Mouse (Mus musculus): ENCODE measurements at regions not wholly inside any gene's neighbourhood (a gene's known extent, or its start where the extent isn't known, plus 50 kb on each side); places are given as distances from the start of the nearest gene placed in this dataset.

DNA sequence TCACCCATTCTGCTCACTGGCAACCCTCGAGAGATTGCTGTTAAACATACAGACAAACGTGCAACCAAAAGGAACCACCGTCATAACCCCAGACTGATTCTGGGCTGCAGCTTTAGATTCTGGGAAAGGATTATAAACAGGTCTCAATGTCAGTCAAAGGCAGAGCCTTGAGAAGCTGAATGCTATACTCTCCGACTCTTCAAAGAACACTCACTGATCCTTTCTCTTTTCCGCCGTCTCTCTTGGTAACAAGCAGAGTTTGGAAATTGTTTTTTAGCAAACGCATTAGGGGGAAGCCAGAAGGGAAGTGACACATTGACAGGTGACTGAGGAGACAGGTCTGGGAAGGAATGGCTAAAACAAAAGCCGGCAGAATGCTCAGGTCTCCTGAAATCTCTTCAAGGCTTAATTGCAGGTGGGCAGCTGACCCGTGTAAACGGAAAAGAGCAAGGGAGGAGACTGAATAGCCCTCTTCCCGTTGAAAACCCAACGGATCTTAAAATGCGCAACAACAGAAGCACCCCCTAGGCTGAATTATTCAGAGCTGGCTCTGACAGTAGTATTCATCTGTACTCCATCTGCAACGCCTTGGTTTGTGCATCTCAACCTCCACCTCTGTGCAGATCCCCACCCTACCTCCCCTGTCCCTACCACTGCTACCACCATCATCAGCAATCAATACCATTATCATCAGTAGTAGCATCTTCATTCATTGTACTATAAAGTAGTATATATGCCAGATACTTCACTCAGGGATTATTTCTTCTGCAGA is 219.6 kb downstream of the Tmem38b start:
- no peak overlapping the region for H3K4me3 ChIP-seq (ENCODE audit: insufficient read depth, poor library complexity, severe bottlenecking)
- no peak overlapping the region for H3ac ChIP-seq (ENCODE audit: control insufficient read depth, insufficient read length, low read depth)
- no peaks in the 10 kb centered on the region for H3K27me3 ChIP-seq (ENCODE audit: control insufficient read depth, insufficient read depth, insufficient read length)
- no peaks in the 10 kb centered on the region for H3K36me3 ChIP-seq (ENCODE audit: control insufficient read depth, insufficient read depth)
- no peaks in the 10 kb centered on the region for H3K79me3 ChIP-seq (ENCODE audit: low read depth)
- TF ChIP-seq MAX (IDR thresholded peaks at IDR 0.05) (no peak), CEBPB (IDR thresholded peaks at IDR 0.05; ENCODE audit: low read depth) (no peak), USF1 (IDR thresholded peaks at IDR 0.05; ENCODE audit: low read depth) (no peak), MYOG (IDR thresholded peaks at IDR 0.05; ENCODE audit: control insufficient read depth, extremely low read depth, insufficient read length) (no peak), CTCF (IDR thresholded peaks at IDR 0.05; ENCODE audit: control insufficient read depth, insufficient read depth, insufficient read length) (no peak), FOSL1 (IDR thresholded peaks at IDR 0.05; ENCODE audit: insufficient read depth, low read length, poor library complexity, severe bottlenecking) (no peak), MYOD1 (IDR thresholded peaks at IDR 0.05; ENCODE audit: control insufficient read depth, insufficient read length, low read depth) (no peak)
- H3K79me2 ChIP-seq (ENCODE audit: control insufficient read depth, insufficient read depth) = no peaks in the 10 kb centered on the region

DNA sequence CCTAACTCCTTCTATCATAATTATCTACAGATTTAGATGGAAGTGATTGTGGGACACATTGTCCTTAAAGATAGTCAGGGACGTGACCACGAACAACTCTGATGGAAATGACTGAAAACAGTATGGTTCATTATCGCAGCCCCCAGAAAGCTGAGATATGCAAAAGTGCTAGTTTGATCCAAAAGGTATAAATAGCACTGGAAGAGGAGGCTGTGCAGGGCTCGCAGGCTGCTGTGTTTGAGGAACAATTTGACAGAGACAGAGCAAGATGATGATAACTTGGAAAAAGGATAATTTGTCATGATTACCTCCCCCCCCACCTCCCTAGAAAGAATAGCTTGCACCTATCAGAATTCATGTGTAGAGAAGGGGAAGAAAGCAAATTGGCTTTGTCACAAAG is 238.5 kb downstream of the Tmem38b start:
- H3ac ChIP-seq (ENCODE audit: control insufficient read depth, insufficient read length, low read depth) = no peak overlapping the region
- H3K79me3 ChIP-seq (ENCODE audit: low read depth) = no peaks in the 10 kb centered on the region
- H3K79me2 ChIP-seq (ENCODE audit: control insufficient read depth, insufficient read depth) = no peaks in the 10 kb centered on the region
- H3K36me3 ChIP-seq (ENCODE audit: control insufficient read depth, insufficient read depth) = no peaks in the 10 kb centered on the region
- no peak for TF ChIP-seq FOSL1 (IDR thresholded peaks at IDR 0.05; ENCODE audit: insufficient read depth, low read length, poor library complexity, severe bottlenecking)
- TF ChIP-seq CEBPB (IDR thresholded peaks at IDR 0.05; ENCODE audit: low read depth) = no peak
- TF ChIP-seq CTCF (IDR thresholded peaks at IDR 0.05; ENCODE audit: control insufficient read depth, insufficient read depth, insufficient read length) = no peak
- no peak for TF ChIP-seq MAX (IDR thresholded peaks at IDR 0.05)
- no peak for TF ChIP-seq USF1 (IDR thresholded peaks at IDR 0.05; ENCODE audit: low read depth)
- TF ChIP-seq MYOG (IDR thresholded peaks at IDR 0.05; ENCODE audit: control insufficient read depth, extremely low read depth, insufficient read length) = no peak
- TF ChIP-seq MYOD1 (IDR thresholded peaks at IDR 0.05; ENCODE audit: control insufficient read depth, insufficient read length, low read depth) = no peak
- no peak overlapping the region for H3K4me3 ChIP-seq (ENCODE audit: insufficient read depth, poor library complexity, severe bottlenecking)
- H3K27me3 ChIP-seq (ENCODE audit: control insufficient read depth, insufficient read depth, insufficient read length) = no peaks in the 10 kb centered on the region

DNA sequence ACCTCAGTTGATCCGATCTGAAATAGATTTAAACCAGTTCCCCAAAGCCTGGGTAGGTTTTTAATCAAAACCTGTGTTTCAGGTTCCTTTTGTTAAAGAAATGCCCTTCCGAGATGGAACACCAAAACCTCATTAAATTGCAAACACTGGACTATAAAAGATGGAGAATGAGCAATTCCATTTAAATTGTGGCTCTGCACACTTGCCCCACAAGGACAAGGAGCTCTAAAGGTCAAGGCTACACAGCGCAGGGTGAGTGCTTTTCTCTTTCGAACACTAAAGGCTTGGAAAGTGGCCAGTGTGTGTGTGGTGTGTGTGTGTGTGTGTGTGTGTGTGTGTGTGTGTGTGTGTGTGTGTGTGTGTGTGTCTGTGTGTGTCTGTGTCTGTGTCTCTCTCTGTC is 246.1 kb downstream of the Tmem38b start:
- no peak overlapping the region for H3ac ChIP-seq (ENCODE audit: control insufficient read depth, insufficient read length, low read depth)
- no peaks in the 10 kb centered on the region for H3K79me2 ChIP-seq (ENCODE audit: control insufficient read depth, insufficient read depth)
- H3K79me3 ChIP-seq (ENCODE audit: low read depth) = no peaks in the 10 kb centered on the region
- TF ChIP-seq MYOG (IDR thresholded peaks at IDR 0.05; ENCODE audit: control insufficient read depth, extremely low read depth, insufficient read length) (no peak), CEBPB (IDR thresholded peaks at IDR 0.05; ENCODE audit: low read depth) (no peak), FOSL1 (IDR thresholded peaks at IDR 0.05; ENCODE audit: insufficient read depth, low read length, poor library complexity, severe bottlenecking) (no peak), MYOD1 (IDR thresholded peaks at IDR 0.05; ENCODE audit: control insufficient read depth, insufficient read length, low read depth) (no peak), MAX (IDR thresholded peaks at IDR 0.05) (no peak), CTCF (IDR thresholded peaks at IDR 0.05; ENCODE audit: control insufficient read depth, insufficient read depth, insufficient read length) (no peak)
- no peaks in the 10 kb centered on the region for H3K27me3 ChIP-seq (ENCODE audit: control insufficient read depth, insufficient read depth, insufficient read length)
- no peaks in the 10 kb centered on the region for H3K36me3 ChIP-seq (ENCODE audit: control insufficient read depth, insufficient read depth)
- no peak overlapping the region for H3K4me3 ChIP-seq (ENCODE audit: insufficient read depth, poor library complexity, severe bottlenecking)

DNA sequence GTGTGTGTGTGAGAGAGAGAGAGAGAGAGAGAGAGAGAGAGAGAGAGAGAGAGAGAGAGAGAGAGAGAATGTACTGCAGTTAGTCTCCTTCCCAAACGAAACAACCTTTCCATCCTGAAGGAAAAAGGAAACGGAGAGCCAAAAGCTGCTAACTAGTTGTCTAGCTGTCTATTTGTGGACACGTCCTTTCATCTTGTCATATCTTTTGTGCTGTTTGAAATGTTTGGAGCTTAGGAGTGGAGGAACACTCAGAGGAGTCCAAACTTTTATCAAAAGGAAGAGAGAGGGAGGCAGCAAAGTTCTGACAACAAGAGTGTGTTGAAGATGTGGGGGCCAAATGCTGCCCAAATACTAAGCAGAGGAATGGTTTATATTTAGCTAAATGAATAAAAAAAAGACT is 246.6 kb downstream of the Tmem38b start:
- Histone ChIP-seq H3K79me2 (ENCODE audit: control insufficient read depth, insufficient read depth) (no peaks in the 10 kb centered on the region), H3K27me3 (ENCODE audit: control insufficient read depth, insufficient read depth, insufficient read length) (no peaks in the 10 kb centered on the region), H3K4me3 (ENCODE audit: insufficient read depth, poor library complexity, severe bottlenecking) (no peak overlapping the region), H3ac (ENCODE audit: control insufficient read depth, insufficient read length, low read depth) (no peak overlapping the region), H3K79me3 (ENCODE audit: low read depth) (no peaks in the 10 kb centered on the region), H3K36me3 (ENCODE audit: control insufficient read depth, insufficient read depth) (no peaks in the 10 kb centered on the region)
- no peak for TF ChIP-seq MAX (IDR thresholded peaks at IDR 0.05)
- no peak for TF ChIP-seq FOSL1 (IDR thresholded peaks at IDR 0.05; ENCODE audit: insufficient read depth, low read length, poor library complexity, severe bottlenecking)

DNA sequence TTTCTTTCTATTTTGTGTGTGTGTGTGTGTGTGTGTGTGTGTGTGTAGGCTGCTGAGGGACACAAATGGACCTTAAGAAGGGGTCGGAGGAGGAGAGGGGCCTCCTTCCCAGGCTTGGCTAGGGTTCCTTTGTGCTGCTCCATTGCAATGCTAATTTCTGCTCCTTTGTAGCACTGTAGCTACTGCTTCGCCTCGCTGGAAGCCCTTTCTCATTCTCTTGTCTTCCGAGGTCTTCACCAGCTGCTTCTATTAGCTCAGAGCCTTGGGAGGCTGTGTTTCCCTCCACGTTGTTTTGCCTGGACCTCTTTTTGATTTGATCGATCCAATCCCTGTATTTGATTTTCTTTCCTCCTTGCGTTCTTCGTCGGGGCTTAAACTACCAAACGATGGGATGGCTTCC is 247.1 kb downstream of the Tmem38b start:
- no peaks in the 10 kb centered on the region for H3K36me3 ChIP-seq (ENCODE audit: control insufficient read depth, insufficient read depth)
- TF ChIP-seq CEBPB (IDR thresholded peaks at IDR 0.05; ENCODE audit: low read depth) (no peak), CTCF (IDR thresholded peaks at IDR 0.05; ENCODE audit: control insufficient read depth, insufficient read depth, insufficient read length) (no peak), MYOG (IDR thresholded peaks at IDR 0.05; ENCODE audit: control insufficient read depth, extremely low read depth, insufficient read length) (no peak), FOSL1 (IDR thresholded peaks at IDR 0.05; ENCODE audit: insufficient read depth, low read length, poor library complexity, severe bottlenecking) (no peak), MYOD1 (IDR thresholded peaks at IDR 0.05; ENCODE audit: control insufficient read depth, insufficient read length, low read depth) (no peak), MAX (IDR thresholded peaks at IDR 0.05) (no peak), USF1 (IDR thresholded peaks at IDR 0.05; ENCODE audit: low read depth) (no peak)
- no peaks in the 10 kb centered on the region for H3K79me3 ChIP-seq (ENCODE audit: low read depth)
- no peak overlapping the region for H3ac ChIP-seq (ENCODE audit: control insufficient read depth, insufficient read length, low read depth)
- no peak overlapping the region for H3K4me3 ChIP-seq (ENCODE audit: insufficient read depth, poor library complexity, severe bottlenecking)
- H3K27me3 ChIP-seq (ENCODE audit: control insufficient read depth, insufficient read depth, insufficient read length) = no peaks in the 10 kb centered on the region
- no peaks in the 10 kb centered on the region for H3K79me2 ChIP-seq (ENCODE audit: control insufficient read depth, insufficient read depth)

DNA sequence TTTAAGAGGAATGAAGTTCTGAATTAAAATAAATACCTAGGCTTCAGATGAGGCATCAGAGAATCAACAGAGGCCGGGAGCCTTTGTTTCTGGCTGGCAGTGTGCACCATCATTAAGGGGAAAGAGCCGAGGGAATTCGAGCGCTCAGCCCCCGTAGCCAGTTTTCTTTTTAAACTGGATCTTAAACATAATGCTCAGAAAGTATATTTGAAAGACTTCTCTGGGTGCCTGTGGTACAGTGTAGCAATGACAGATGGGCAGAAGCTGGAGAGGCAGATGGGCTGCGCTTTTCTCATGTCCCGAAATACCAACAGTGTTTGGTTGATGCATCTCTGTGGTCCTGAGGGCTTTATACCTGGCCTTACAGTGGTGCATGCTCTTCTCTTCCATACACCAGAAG is 247.6 kb downstream of the Tmem38b start:
- Histone ChIP-seq H3K4me3 (ENCODE audit: insufficient read depth, poor library complexity, severe bottlenecking) (no peak overlapping the region), H3K27me3 (ENCODE audit: control insufficient read depth, insufficient read depth, insufficient read length) (no peaks in the 10 kb centered on the region), H3ac (ENCODE audit: control insufficient read depth, insufficient read length, low read depth) (no peak overlapping the region), H3K36me3 (ENCODE audit: control insufficient read depth, insufficient read depth) (no peaks in the 10 kb centered on the region), H3K79me2 (ENCODE audit: control insufficient read depth, insufficient read depth) (no peaks in the 10 kb centered on the region), H3K79me3 (ENCODE audit: low read depth) (no peaks in the 10 kb centered on the region)
- TF ChIP-seq MYOD1 (IDR thresholded peaks at IDR 0.05; ENCODE audit: control insufficient read depth, insufficient read length, low read depth) (no peak), CTCF (IDR thresholded peaks at IDR 0.05; ENCODE audit: control insufficient read depth, insufficient read depth, insufficient read length) (no peak), USF1 (IDR thresholded peaks at IDR 0.05; ENCODE audit: low read depth) (no peak), MAX (IDR thresholded peaks at IDR 0.05) (no peak), FOSL1 (IDR thresholded peaks at IDR 0.05; ENCODE audit: insufficient read depth, low read length, poor library complexity, severe bottlenecking) (no peak), CEBPB (IDR thresholded peaks at IDR 0.05; ENCODE audit: low read depth) (no peak), MYOG (IDR thresholded peaks at IDR 0.05; ENCODE audit: control insufficient read depth, extremely low read depth, insufficient read length) (no peak)
